Mouse (Mus musculus) CH12.LX (cell line): Measurements from ENCODE around the gene Plin3. TPM values are rescaled to one million over a fixed set of nuclear protein-coding genes. Genes with fewer than 3 reads are reported as not detected.
A peak's percentile ranks its signal among the peaks of the same experiment; 100 is the strongest.

Source experiments
- DNase-seq: peaks from one replicate; pipeline ENCODE4 v3.0.0-alpha.2; 2013; ENCODE audit errors: extremely low read depth
- H3K27ac ChIP-seq: 2 replicates; pipeline ENCODE4 v1.5.1; 2012; ENCODE audit warnings: low read depth, mild to moderate bottlenecking, control low read depth, moderate library complexity; ENCODE audit not compliant: insufficient read depth
- H3K27me3 ChIP-seq: replicated peaks from 2 replicates; pipeline ENCODE3; 2012; ENCODE audit warnings: inconsistent platforms
- H3K36me3 ChIP-seq, 2 experiments: replicated peaks in 1 of 2; 2 replicates each; pipeline versions ENCODE3 to v1.6.1; 2012; ENCODE audit warnings: inconsistent platforms in 1 of 2, low read length in 1 of 2, mild to moderate bottlenecking in 1 of 2, mixed read lengths in 1 of 2, moderate library complexity in 1 of 2; ENCODE audit not compliant: control insufficient read depth in 1 of 2, insufficient read depth in 1 of 2
- H3K4me1 ChIP-seq, 2 experiments: 2 replicates each; pipeline ENCODE4 v1.6.1; 2012; ENCODE audit warnings: inconsistent platforms in 1 of 2, moderate library complexity in 1 of 2; ENCODE audit not compliant: insufficient read depth in 2 of 2, control insufficient read depth in 1 of 2
- H3K4me2 ChIP-seq: 2 replicates; pipeline ENCODE4 v1.6.1; 2012; ENCODE audit warnings: low read depth, mild to moderate bottlenecking, control low read depth; ENCODE audit not compliant: poor library complexity, insufficient read depth, severe bottlenecking
- H3K4me3 ChIP-seq, 3 experiments: fragments of 150-350 bp in 1 of 3; sonication (generic) in 1 of 3; replicated peaks in 1 of 3; 2 replicates each; pipeline versions ENCODE3 to v1.5.1; 2011 to 2012; ENCODE audit warnings: low read depth in 2 of 3, low read length in 2 of 3, mild to moderate bottlenecking in 2 of 3, moderate library complexity in 2 of 3, control low read depth in 1 of 3, improper control_type of control experiment in 1 of 3, inconsistent platforms in 1 of 3, mixed read lengths in 1 of 3; ENCODE audit not compliant: poor library complexity in 1 of 3
- H3K79me2 ChIP-seq: replicated peaks from 2 replicates; pipeline ENCODE4 v1.6.1; 2012; ENCODE audit warnings: mild to moderate bottlenecking, moderate library complexity; ENCODE audit not compliant: control insufficient read depth, poor library complexity, insufficient read depth, severe bottlenecking; ENCODE audit errors: extremely low read depth
- H3K9ac ChIP-seq: 2 replicates; pipeline ENCODE4 v1.6.1; 2012; ENCODE audit warnings: low read depth, mild to moderate bottlenecking, control low read depth, moderate library complexity; ENCODE audit not compliant: insufficient read depth
- H3K9me3 ChIP-seq: replicated peaks from 2 replicates; pipeline ENCODE3; 2012; ENCODE audit warnings: low read length, inconsistent platforms, mixed read lengths
- BHLHE40 ChIP-seq: IDR thresholded peaks from 2 replicates; pipeline ENCODE4 v1.6.1; 2011; ENCODE audit warnings: mild to moderate bottlenecking, low read depth, low read length, improper control_type of control experiment
- CHD1 ChIP-seq: IDR thresholded peaks from 2 replicates; pipeline ENCODE4 v1.6.1; 2012; ENCODE audit warnings: low read depth, low read length, improper control_type of control experiment, inconsistent platforms
- CHD2 ChIP-seq: IDR thresholded peaks from 2 replicates; pipeline ENCODE4 v1.6.1; 2011; ENCODE audit warnings: low read length, improper control_type of control experiment
- CTCF ChIP-seq, 2 experiments: IDR thresholded peaks in 1 of 2; conservative IDR thresholded peaks in 1 of 2; 2 replicates each; pipeline ENCODE4 v1.5.1; 2011 to 2012; ENCODE audit warnings: low read depth in 2 of 2, low read length in 2 of 2, improper control_type of control experiment in 1 of 2, inconsistent platforms in 1 of 2, mild to moderate bottlenecking in 1 of 2, moderate library complexity in 1 of 2
- E2F4 ChIP-seq: IDR thresholded peaks from 2 replicates; pipeline ENCODE4 v1.6.1; 2011; ENCODE audit warnings: low read depth, low read length, improper control_type of control experiment; ENCODE audit not compliant: insufficient replicate concordance
- ELF1 ChIP-seq: IDR thresholded peaks from 2 replicates; pipeline ENCODE4 v1.6.1; 2014; ENCODE audit warnings: low read depth, mild to moderate bottlenecking, inconsistent platforms, low read length, improper control_type of control experiment
- EP300 ChIP-seq: IDR thresholded peaks from 2 replicates; pipeline ENCODE4 v1.6.1; 2011; ENCODE audit warnings: low read length, improper control_type of control experiment
- ETS1 ChIP-seq: conservative IDR thresholded peaks from 2 replicates; pipeline ENCODE4 v1.6.1; 2012; ENCODE audit warnings: low read depth, mild to moderate bottlenecking, inconsistent platforms, low read length, improper control_type of control experiment, moderate library complexity
- GABPA ChIP-seq: IDR thresholded peaks from 2 replicates; pipeline ENCODE4 v1.6.1; 2012; ENCODE audit warnings: low read depth, low read length, improper control_type of control experiment, inconsistent platforms; ENCODE audit not compliant: insufficient replicate concordance
- HCFC1 ChIP-seq: IDR thresholded peaks from 2 replicates; pipeline ENCODE4 v1.6.1; 2012; ENCODE audit warnings: low read depth, mild to moderate bottlenecking, inconsistent platforms, low read length, improper control_type of control experiment
- IRF4 ChIP-seq: IDR thresholded peaks from 2 replicates; pipeline ENCODE4 v1.6.1; 2014; ENCODE audit warnings: low read depth, mild to moderate bottlenecking, inconsistent platforms, low read length, improper control_type of control experiment
- JUN ChIP-seq: IDR thresholded peaks from 2 replicates; pipeline ENCODE4 v1.6.1; 2011; ENCODE audit warnings: low read depth, mild to moderate bottlenecking, low read length, improper control_type of control experiment, moderate library complexity; ENCODE audit not compliant: insufficient read depth
- JUND ChIP-seq: conservative IDR thresholded peaks from 2 replicates; pipeline ENCODE4 v1.6.1; 2011; ENCODE audit warnings: low read depth, low read length, improper control_type of control experiment
- KAT2A ChIP-seq: IDR thresholded peaks from 2 replicates; pipeline ENCODE4 v1.6.1; 2012; ENCODE audit warnings: low read length, improper control_type of control experiment, inconsistent platforms; ENCODE audit not compliant: insufficient replicate concordance
- MAFK ChIP-seq: IDR thresholded peaks from 2 replicates; pipeline ENCODE4 v1.6.1; 2011; ENCODE audit warnings: low read length, improper control_type of control experiment; ENCODE audit not compliant: insufficient replicate concordance
- MAX ChIP-seq: IDR thresholded peaks from 2 replicates; pipeline ENCODE4 v1.6.1; 2011; ENCODE audit warnings: low read length, improper control_type of control experiment
- MAZ ChIP-seq: IDR thresholded peaks from 2 replicates; pipeline ENCODE4 v1.6.1; 2012; ENCODE audit warnings: low read depth, mild to moderate bottlenecking, inconsistent platforms, low read length, improper control_type of control experiment, moderate library complexity
- MEF2A ChIP-seq: IDR thresholded peaks from 2 replicates; pipeline ENCODE4 v1.6.1; 2014; ENCODE audit warnings: low read depth, mild to moderate bottlenecking, inconsistent platforms, low read length, improper control_type of control experiment, borderline replicate concordance
- MXI1 ChIP-seq: IDR thresholded peaks from 2 replicates; pipeline ENCODE4 v1.6.1; 2011; ENCODE audit warnings: mild to moderate bottlenecking, low read depth, low read length, improper control_type of control experiment
- MYC ChIP-seq: IDR thresholded peaks from 2 replicates; pipeline ENCODE4 v1.6.1; 2011; ENCODE audit warnings: low read depth, mild to moderate bottlenecking, improper control_type of control experiment, low read length
- NELFE ChIP-seq: IDR thresholded peaks from 2 replicates; pipeline ENCODE4 v1.6.1; 2011; ENCODE audit warnings: low read depth, low read length, improper control_type of control experiment
- NRF1 ChIP-seq: IDR thresholded peaks from 2 replicates; pipeline ENCODE4 v1.6.1; 2014; ENCODE audit warnings: low read depth, mild to moderate bottlenecking, inconsistent platforms, low read length, improper control_type of control experiment, moderate library complexity
- PAX5 ChIP-seq: IDR thresholded peaks from 2 replicates; pipeline ENCODE4 v1.6.1; 2012; ENCODE audit warnings: low read length, inconsistent platforms, mixed read lengths
- POLR2A ChIP-seq: IDR thresholded peaks from 2 replicates; pipeline ENCODE4 v1.6.1; 2011; ENCODE audit warnings: low read depth, mild to moderate bottlenecking, improper control_type of control experiment, low read length
- POLR2AphosphoS2 ChIP-seq: IDR thresholded peaks from 2 replicates; pipeline ENCODE4 v1.6.1; 2011; ENCODE audit warnings: low read depth, low read length, improper control_type of control experiment
- RAD21 ChIP-seq: IDR thresholded peaks from 2 replicates; pipeline ENCODE4 v1.6.1; 2011; ENCODE audit warnings: low read depth, mild to moderate bottlenecking, low read length, improper control_type of control experiment, moderate library complexity
- RCOR1 ChIP-seq: conservative IDR thresholded peaks from 2 replicates; pipeline ENCODE4 v1.6.1; 2012; ENCODE audit warnings: low read depth, mild to moderate bottlenecking, inconsistent platforms, low read length, improper control_type of control experiment
- SIN3A ChIP-seq: IDR thresholded peaks from 2 replicates; pipeline ENCODE4 v1.6.1; 2012; ENCODE audit warnings: low read length, improper control_type of control experiment, inconsistent platforms
- SMC3 ChIP-seq: IDR thresholded peaks from 2 replicates; pipeline ENCODE4 v1.6.1; 2011; ENCODE audit warnings: low read depth, low read length, improper control_type of control experiment
- TBP ChIP-seq: conservative IDR thresholded peaks from 2 replicates; pipeline ENCODE4 v1.6.1; 2011; ENCODE audit warnings: low read depth, low read length, improper control_type of control experiment
- TCF12 ChIP-seq: IDR thresholded peaks from 2 replicates; pipeline ENCODE4 v1.6.1; 2014; ENCODE audit warnings: low read depth, mild to moderate bottlenecking, inconsistent platforms, low read length, improper control_type of control experiment
- UBTF ChIP-seq: IDR thresholded peaks from 2 replicates; pipeline ENCODE4 v1.6.1; 2012; ENCODE audit warnings: low read depth, mild to moderate bottlenecking, inconsistent platforms, low read length, improper control_type of control experiment, moderate library complexity
- USF1 ChIP-seq: IDR thresholded peaks from 2 replicates; pipeline ENCODE4 v1.6.1; 2014; ENCODE audit warnings: low read depth, mild to moderate bottlenecking, inconsistent platforms, low read length, improper control_type of control experiment
- USF2 ChIP-seq: conservative IDR thresholded peaks from 2 replicates; pipeline ENCODE4 v1.6.1; 2011; ENCODE audit warnings: low read depth, low read length, improper control_type of control experiment
- ZC3H11A ChIP-seq: IDR thresholded peaks from 2 replicates; pipeline ENCODE4 v1.6.1; 2012; ENCODE audit warnings: low read depth, mild to moderate bottlenecking, inconsistent platforms, low read length, improper control_type of control experiment
- ZKSCAN1 ChIP-seq: IDR thresholded peaks from 2 replicates; pipeline ENCODE4 v1.6.1; 2012; ENCODE audit warnings: low read depth, inconsistent platforms, low read length, improper control_type of control experiment, borderline replicate concordance
- ZMIZ1 ChIP-seq: IDR thresholded peaks from 2 replicates; pipeline ENCODE4 v1.6.1; 2012; ENCODE audit warnings: low read depth, mild to moderate bottlenecking, inconsistent platforms, low read length, improper control_type of control experiment
- ZNF384 ChIP-seq: IDR thresholded peaks from 2 replicates; pipeline ENCODE4 v1.6.1; 2012; ENCODE audit warnings: low read depth, low read length, improper control_type of control experiment, inconsistent platforms
- dilution Hi-C: fragments of 300-500 bp; cut with MboI; formaldehyde crosslinking; loops from 2 replicates; pipeline ENCODE4 v1.14.3; 2020; ENCODE audit warnings: low sequenced_read_pairs; ENCODE audit not compliant: extremely low pct_unique_long_range_greater_than_20kb, extremely low pct_ligation_motif_present
- in situ Hi-C: fragments of 300-500 bp; cut with MboI; formaldehyde crosslinking; loops from 3 replicates; pipeline ENCODE4 v1.14.3; 2019; ENCODE audit warnings: low sequenced_read_pairs, low pct_ligation_motif_present, low pct_unique_long_range_greater_than_20kb, mixed read lengths
- polyA plus RNA-seq: library from polyadenylated mRNA; unstranded; fragments of >175 nt; gene quantifications from 2 replicates; pipeline ENCODE4 v1.2.1, GENCODE M21; 2012; ENCODE audit warnings: low read depth; ENCODE audit not compliant: insufficient read length
- total RNA-seq, 2 experiments: library from RNA; depleted of rRNA; stranded (reverse); fragments of 300-350 nt in 1 of 2; fragments of >200 nt in 1 of 2; gene quantifications; 2 replicates each; pipeline ENCODE4 v1.2.3; 2012 to 2014

Gene Plin3
- total and polyA plus RNA-seq, 3 experiments: 17.3 to 23.3 (median 18.5) TPM

DNA sequence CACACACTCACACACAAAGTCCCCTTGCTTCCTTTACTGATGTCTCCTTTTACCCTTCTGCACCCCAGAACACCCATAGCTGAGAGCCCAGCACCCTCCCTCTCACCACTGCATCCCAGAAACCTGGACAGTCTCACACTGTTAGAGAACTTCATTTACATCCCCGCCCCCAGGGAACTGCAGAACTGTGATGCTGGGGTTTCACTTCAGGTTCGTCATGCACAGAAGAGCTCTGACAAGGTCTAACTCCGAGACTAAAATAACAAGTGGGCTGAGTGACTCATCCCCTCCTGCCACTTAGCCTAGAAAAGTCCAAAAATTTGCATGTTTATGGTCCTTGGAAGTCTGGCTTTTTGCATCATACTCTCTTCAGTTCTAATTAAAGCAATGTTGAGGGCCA is 26.4 kb downstream of the Plin3 start:
- Histone ChIP-seq H3K36me3 (peaks cover 27 to 36% of the 10 kb centered on the region in 2 experiments), H3K9ac (no peak overlapping the region), H3K27ac (peak overlapping the region; percentile 100), H3K4me2 (peak overlapping the region; percentile 32), H3K4me1 (peaks cover 34 to 74% of the 10 kb centered on the region in 2 experiments), H3K4me3 (no peak overlapping the region), H3K79me2 (peaks cover 22% of the 10 kb centered on the region), H3K9me3 (no peaks in the 10 kb centered on the region), H3K27me3 (no peaks in the 10 kb centered on the region)
- TF ChIP-seq MAX: 0 out of 2 replicates have a peak, but pooled peaks have one; percentile 6
- TF ChIP-seq PAX5: no peak
- no peak; the same call in 1 of the 2 replicates for TF ChIP-seq MYC
- TF ChIP-seq E2F4: no peak
- TF ChIP-seq MXI1: peak; percentile 29; the same call in 1 of the 2 replicates
- peak; percentile 72 for TF ChIP-seq SIN3A
- no peak for TF ChIP-seq USF2
- TF ChIP-seq USF1: no peak
- TF ChIP-seq ZMIZ1: peak; percentile 13; the same call in 1 of the 2 replicates
- TF ChIP-seq JUND: peak; percentile 97
- peak; percentile 97 for TF ChIP-seq JUN
- TF ChIP-seq BHLHE40: peak; percentile 92
- no peak for TF ChIP-seq SMC3
- peak; percentile 96 for TF ChIP-seq EP300
- peak; percentile 96 for TF ChIP-seq TCF12
- no peak for TF ChIP-seq UBTF
- peak; percentile 34 for TF ChIP-seq POLR2A
- TF ChIP-seq ZC3H11A: no peak
- no peak for TF ChIP-seq NELFE
- no peak; the same call in 1 of the 2 replicates for TF ChIP-seq RCOR1
- peak; percentile 30; the same call in 1 of the 2 replicates for TF ChIP-seq HCFC1
- TF ChIP-seq CHD1: no peak
- no peak; the same call in 1 of the 2 replicates for TF ChIP-seq ELF1
- TF ChIP-seq KAT2A: 0 out of 2 replicates have a peak, but pooled peaks have one; percentile 3
- TF ChIP-seq MAFK: peak; percentile 84
- TF ChIP-seq MEF2A: peak; percentile 100
- peak; percentile 61 for TF ChIP-seq POLR2AphosphoS2
- no peak for TF ChIP-seq GABPA
- no peak for TF ChIP-seq NRF1
- no peak for TF ChIP-seq CTCF (conservative IDR thresholded peaks at IDR 0.05 in 1 of 2, IDR thresholded peaks at IDR 0.05 in 1 of 2; ENCODE audit: low read depth in 2 of 2, low read length in 2 of 2)
- TF ChIP-seq TBP: 0 out of 2 replicates have a peak, but pooled peaks have one; percentile 44
- TF ChIP-seq ETS1: peak; percentile 100
- TF ChIP-seq ZNF384: peak; percentile 34
- TF ChIP-seq RAD21: no peak
- TF ChIP-seq CHD2: peak; percentile 87
- TF ChIP-seq ZKSCAN1: no peak
- TF ChIP-seq IRF4: peak; percentile 98
- TF ChIP-seq MAZ: peak; percentile 85; the same call in 1 of the 2 replicates
- in situ Hi-C loops: no loop called here
- dilution Hi-C loops: no loop called here
- DNase-seq: peak; percentile 98
